Mouse (Mus musculus) limb, embryonic 12.5 days (tissue): ENCODE data around the gene Nedd4. TPM values are rescaled to one million over a fixed set of nuclear protein-coding genes. Genes with fewer than 3 reads are reported as not detected.

Experiments used
- ATAC-seq: fragments of 200-750 bp; cut with Nextera tagmentation; 2 replicates; pipeline ENCODE4 v1.8.0; 2017; ENCODE audit warnings: low read depth, moderate TSS enrichment; ENCODE audit not compliant: insufficient number of reproducible peaks, insufficient read depth, low FRiP score, low TSS enrichment
- H3K27ac ChIP-seq: fragments of 300-500 bp; sonication (generic); 2 replicates; pipeline ENCODE4 v1.5.1; 2016; ENCODE audit warnings: mild to moderate bottlenecking, moderate library complexity
- H3K27me3 ChIP-seq: fragments of 300-500 bp; sonication (generic); 2 replicates; pipeline ENCODE4 v1.6.1; 2016; ENCODE audit warnings: mild to moderate bottlenecking, moderate library complexity
- H3K36me3 ChIP-seq: fragments of 300-500 bp; sonication (generic); 2 replicates; pipeline ENCODE4 v1.6.1; 2016; ENCODE audit warnings: mild to moderate bottlenecking, moderate library complexity
- H3K4me1 ChIP-seq: fragments of 300-500 bp; sonication (generic); replicated peaks from 2 replicates; pipeline ENCODE4 v1.6.1; 2016
- H3K4me2 ChIP-seq: fragments of 300-500 bp; sonication (generic); 2 replicates; pipeline ENCODE4 v1.6.1; 2016; ENCODE audit warnings: mild to moderate bottlenecking, moderate library complexity
- H3K4me3 ChIP-seq: fragments of 300-500 bp; sonication (generic); replicated peaks from 2 replicates; pipeline ENCODE4 v1.5.1; 2016; ENCODE audit warnings: mild to moderate bottlenecking
- H3K9ac ChIP-seq: fragments of 300-500 bp; sonication (generic); replicated peaks from 2 replicates; pipeline ENCODE4 v1.6.1; 2016; ENCODE audit warnings: mild to moderate bottlenecking, moderate library complexity
- H3K9me3 ChIP-seq: fragments of 300-500 bp; sonication (generic); 2 replicates; pipeline ENCODE4 v1.6.1; 2016; ENCODE audit warnings: mild to moderate bottlenecking, moderate library complexity
- WGBS: fragments of 180-500 bp; shearing (Covaris S2); methylation state at CpG from one replicate; pipeline ENCODE4 v1.1.7; 2016; 5-methylcytosine and 5-hydroxymethylcytosine counted together
- polyA plus RNA-seq: library from polyadenylated mRNA; unstranded; fragments of >200 nt; fragmentation: Nextera tagmentation; extraction: Ambion mirVana; gene quantifications from 2 replicates; pipeline ENCODE4 v1.2.1, GENCODE M21; 2016

Gene Nedd4
- polyA plus RNA-seq, 1 experiment from 2014 or later: 815 TPM

- ATAC-seq: no peak
- H3K36me3 ChIP-seq: no peaks in the 10 kb centered on the region
- peaks cover 45% of the 10 kb centered on the region for H3K4me1 ChIP-seq
- no peak overlapping the region for H3K4me2 ChIP-seq
- H3K27me3 ChIP-seq: no peaks in the 10 kb centered on the region
- H3K4me3 ChIP-seq: no peak overlapping the region
- H3K27ac ChIP-seq: peak overlapping the region; percentile 98
- WGBS: 69% methylated on average over 6 of the region's 6 CpGs
- H3K9me3 ChIP-seq: no peaks in the 10 kb centered on the region
- no peak overlapping the region for H3K9ac ChIP-seq
Measured at GRCm38 (mm10) chr9:72654593-72655242, 7.4 kb upstream of the Nedd4 start.

- Histone ChIP-seq H3K9ac (no peak overlapping the region), H3K36me3 (no peaks in the 10 kb centered on the region), H3K27ac (peak overlapping the region; percentile 98), H3K4me3 (no peak overlapping the region), H3K4me1 (peaks cover 45% of the 10 kb centered on the region), H3K27me3 (no peaks in the 10 kb centered on the region), H3K4me2 (no peak overlapping the region), H3K9me3 (no peaks in the 10 kb centered on the region)
- no peak for ATAC-seq
- 79% methylated on average over 5 of the region's 5 CpGs for WGBS
Measured at GRCm38 (mm10) chr9:72655602-72656001, 6.5 kb upstream of the Nedd4 start.

GRCm38 (mm10) chr9:72656491-72656890 lies 5.7 kb upstream of the Nedd4 start:
- Histone ChIP-seq H3K4me1 (peaks cover 50% of the 10 kb centered on the region), H3K27me3 (no peaks in the 10 kb centered on the region), H3K4me2 (no peak overlapping the region), H3K9me3 (no peaks in the 10 kb centered on the region), H3K9ac (no peak overlapping the region; the same call in 1 of the 2 replicates), H3K4me3 (no peak overlapping the region), H3K27ac (peak overlapping the region; percentile 45; the same call in 1 of the 2 replicates), H3K36me3 (no peaks in the 10 kb centered on the region)
- no peak for ATAC-seq
- WGBS: 34% methylated on average over 4 of the region's 4 CpGs

GRCm38 (mm10) chr9:72656940-72657339 lies 5.2 kb upstream of the Nedd4 start:
- WGBS: 65% methylated on average over 3 of the region's 3 CpGs
- Histone ChIP-seq H3K27me3 (no peaks in the 10 kb centered on the region), H3K9me3 (no peaks in the 10 kb centered on the region), H3K4me2 (no peak overlapping the region), H3K4me3 (no peak overlapping the region), H3K27ac (peak overlapping the region; percentile 45; the same call in 1 of the 2 replicates), H3K9ac (no peak overlapping the region), H3K36me3 (no peaks in the 10 kb centered on the region), H3K4me1 (peaks cover 50% of the 10 kb centered on the region)
- ATAC-seq: no peak

GRCm38 (mm10) chr9:72657694-72658093 lies 4.5 kb upstream of the Nedd4 start:
- Histone ChIP-seq H3K27ac (no peak overlapping the region), H3K36me3 (no peaks in the 10 kb centered on the region), H3K4me1 (peaks cover 42% of the 10 kb centered on the region), H3K9me3 (no peaks in the 10 kb centered on the region), H3K9ac (no peak overlapping the region), H3K27me3 (no peaks in the 10 kb centered on the region), H3K4me2 (no peak overlapping the region), H3K4me3 (no peak overlapping the region)
- 90% methylated on average over 1 of the region's 1 CpGs for WGBS
- ATAC-seq: no peak

GRCm38 (mm10) chr9:72660139-72660538 lies 2.0 kb upstream of the Nedd4 start:
- no peak for ATAC-seq
- WGBS: 74% methylated on average over 4 of the region's 4 CpGs
- Histone ChIP-seq H3K27me3 (no peaks in the 10 kb centered on the region), H3K4me1 (peaks cover 39% of the 10 kb centered on the region), H3K36me3 (peaks cover 14% of the 10 kb centered on the region), H3K9ac (no peak overlapping the region), H3K9me3 (no peaks in the 10 kb centered on the region), H3K4me2 (no peak overlapping the region), H3K4me3 (no peak overlapping the region), H3K27ac (no peak overlapping the region)

- no peaks in the 10 kb centered on the region for H3K27me3 ChIP-seq
- WGBS: 60% methylated on average over 1 of the region's 1 CpGs
- peak overlapping the region; percentile 63; the same call in 1 of the 2 replicates for H3K4me2 ChIP-seq
- H3K4me1 ChIP-seq: peaks cover 39% of the 10 kb centered on the region
- peaks cover 21% of the 10 kb centered on the region for H3K36me3 ChIP-seq
- peak overlapping the region; percentile 75; the same call in 1 of the 2 replicates for H3K27ac ChIP-seq
- no peak overlapping the region for H3K4me3 ChIP-seq
- H3K9me3 ChIP-seq: no peaks in the 10 kb centered on the region
- no peak overlapping the region for H3K9ac ChIP-seq
- no peak for ATAC-seq
Measured at GRCm38 (mm10) chr9:72660911-72661310, 1.2 kb upstream of the Nedd4 start.

- Histone ChIP-seq H3K27me3 (no peaks in the 10 kb centered on the region), H3K27ac (peak overlapping the region; percentile 100), H3K9ac (peak overlapping the region; percentile 100), H3K4me2 (peak overlapping the region; percentile 63), H3K36me3 (peaks cover 25% of the 10 kb centered on the region), H3K9me3 (no peaks in the 10 kb centered on the region), H3K4me1 (peaks cover 38% of the 10 kb centered on the region), H3K4me3 (peak overlapping the region; percentile 97)
- WGBS: under 1% methylated on average over 13 of the region's 13 CpGs
- ATAC-seq: no peak
Measured at GRCm38 (mm10) chr9:72661561-72661894, 618 bp upstream of the Nedd4 start.

- under 1% methylated on average over 55 of the region's 55 CpGs for WGBS
- Histone ChIP-seq H3K27ac (peak overlapping the region; percentile 100), H3K4me3 (peak overlapping the region; percentile 97), H3K9me3 (no peaks in the 10 kb centered on the region), H3K36me3 (peaks cover 37% of the 10 kb centered on the region), H3K4me1 (peaks cover 42% of the 10 kb centered on the region), H3K9ac (peak overlapping the region; percentile 100), H3K27me3 (no peaks in the 10 kb centered on the region), H3K4me2 (peak overlapping the region; percentile 98)
- peak; percentile 69; the same call in 1 of the 2 replicates for ATAC-seq
Measured at GRCm38 (mm10) chr9:72662691-72663533, 766 bp downstream of the Nedd4 start.

GRCm38 (mm10) chr9:72663534-72663918 lies 1.4 kb downstream of the Nedd4 start:
- Histone ChIP-seq H3K4me3 (peak overlapping the region; percentile 97), H3K27me3 (no peaks in the 10 kb centered on the region), H3K36me3 (peaks cover 37% of the 10 kb centered on the region), H3K4me2 (peak overlapping the region; percentile 98), H3K9ac (peak overlapping the region; percentile 100), H3K27ac (peak overlapping the region; percentile 100), H3K4me1 (peaks cover 42% of the 10 kb centered on the region), H3K9me3 (no peaks in the 10 kb centered on the region)
- ATAC-seq: no peak
- WGBS: 8% methylated on average over 10 of the region's 10 CpGs
